Mouse (Mus musculus): ENCODE data around the gene Hsd3b7. TPM values are rescaled to one million over a fixed set of nuclear protein-coding genes. Genes with fewer than 3 reads are reported as not detected.

Hsd3b7 gene
- 18.0 and 18.7 TPM in 2 replicates for polyA plus RNA-seq (2014; fragmentation: Nextera tagmentation; extraction: Ambion mirVana)

DNA sequence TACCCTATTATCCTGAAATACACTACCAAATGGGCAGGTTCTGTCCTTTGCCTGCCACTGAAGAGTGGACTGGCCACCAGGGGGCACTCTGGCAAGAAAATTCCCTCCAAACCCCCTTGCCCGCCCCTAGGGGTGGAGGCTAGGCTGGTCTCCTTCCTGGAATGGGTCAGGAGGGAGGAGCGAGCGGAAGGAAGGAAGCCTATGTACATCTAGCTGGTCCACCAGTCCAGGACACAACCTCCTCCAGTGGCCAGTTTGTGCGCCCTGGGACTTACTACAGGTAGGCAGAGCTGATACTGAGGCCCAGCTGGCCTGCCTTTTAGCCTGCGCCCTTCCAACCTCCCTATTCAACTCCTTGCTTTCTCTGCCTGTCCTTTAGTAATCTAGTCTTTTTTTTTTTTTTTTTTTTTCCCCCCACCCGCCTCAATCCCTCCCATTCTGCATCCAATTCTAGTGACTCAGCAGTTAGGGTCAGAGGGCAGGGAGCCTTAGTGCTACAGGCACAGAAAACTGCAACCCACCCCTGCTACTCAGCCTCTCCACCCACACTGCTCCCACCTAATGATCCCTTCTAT lies at the start of gene Hsd3b7:
Gene Hsd3b7 (plus strand): TSS at position 170 of the 575 bp plus-strand sequence.
- Histone ChIP-seq H3K9ac (ENCODE audit: low read depth, low read length) (peak within 1 kb of the TSS; percentile 32), H3K27me3 (ENCODE audit: control insufficient read depth, insufficient read depth, low read length) (no peaks in the 10 kb centered on the region), H3K9me3 (ENCODE audit: control insufficient read depth, low read length) (no peaks in the 10 kb centered on the region), H3K4me1 (ENCODE audit: control insufficient read depth, insufficient read depth, low read length) (no peaks in the 10 kb centered on the region), H3K4me3 (ENCODE audit: low read length) (peak within 1 kb of the TSS; percentile 5; the same call in 1 of the 2 replicates), H3K36me3 (ENCODE audit: control insufficient read depth, insufficient read depth, low read length) (peaks cover 46% of the 10 kb centered on the region), H3K4me2 (replicated peaks; ENCODE audit: low read depth, low read length) (peak within 1 kb of the TSS; percentile 25; the same call in 1 of the 2 replicates), H3K27ac (ENCODE audit: low read depth, low read length) (peak within 1 kb of the TSS; percentile 33; the same call in 1 of the 2 replicates)
- peak; percentile 86 for ATAC-seq (ENCODE audit: low FRiP score, low TSS enrichment)
- WGBS = 20% methylated on average over 6 of the region's 6 CpGs

DNA sequence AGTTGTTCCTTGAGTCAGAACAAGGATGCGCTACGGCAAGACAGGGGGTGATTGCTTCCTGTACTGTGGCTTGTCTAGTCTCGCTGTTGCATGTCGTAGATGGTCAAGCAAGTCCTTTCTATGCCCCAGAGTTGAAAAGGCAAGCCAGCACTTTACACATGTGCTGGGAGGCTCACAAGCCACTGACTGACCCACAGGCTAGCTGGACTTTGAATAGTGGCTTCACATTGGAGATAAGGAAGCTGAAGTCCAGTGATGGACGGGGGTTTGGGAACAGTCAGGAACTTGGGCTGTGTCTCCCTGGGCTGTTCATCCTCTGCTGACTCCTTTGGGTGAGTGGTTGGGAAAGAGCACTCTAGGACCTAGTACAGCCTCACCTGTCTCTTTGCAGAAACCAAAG lies 48.8 kb upstream of the Hsd3b7 start:
- 95% methylated on average over 5 of the region's 5 CpGs for WGBS
- Histone ChIP-seq H3K4me1 (ENCODE audit: control insufficient read depth, insufficient read depth, low read length) (peaks cover 16% of the 10 kb centered on the region), H3K27me3 (ENCODE audit: control insufficient read depth, insufficient read depth, low read length) (no peaks in the 10 kb centered on the region), H3K4me3 (ENCODE audit: low read length) (no peak overlapping the region), H3K36me3 (ENCODE audit: control insufficient read depth, insufficient read depth, low read length) (peaks cover 87% of the 10 kb centered on the region), H3K4me2 (replicated peaks; ENCODE audit: low read depth, low read length) (no peak overlapping the region), H3K9ac (ENCODE audit: low read depth, low read length) (no peak overlapping the region), H3K27ac (ENCODE audit: low read depth, low read length) (no peak overlapping the region), H3K9me3 (ENCODE audit: control insufficient read depth, low read length) (no peaks in the 10 kb centered on the region)
- no peak for ATAC-seq (ENCODE audit: low FRiP score, low TSS enrichment)

DNA sequence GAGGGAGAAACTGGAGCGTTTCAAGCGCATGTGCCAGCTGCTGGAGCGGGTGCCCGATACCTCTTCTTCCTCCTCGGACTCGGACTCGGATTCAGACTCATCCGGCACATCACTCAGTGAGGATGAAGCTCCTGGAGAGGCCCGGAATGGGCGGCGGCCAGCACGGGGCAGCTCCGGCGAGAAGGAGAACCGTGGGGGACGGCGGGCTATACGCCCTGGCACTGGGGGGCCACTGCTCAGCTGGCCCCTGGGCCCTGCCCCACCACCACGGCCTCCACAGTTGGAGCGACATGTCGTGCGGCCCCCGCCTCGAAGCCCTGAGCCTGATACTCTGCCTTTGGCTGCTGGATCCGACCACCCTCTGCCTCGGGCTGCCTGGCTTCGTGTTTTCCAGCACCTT lies 48.3 kb upstream of the Hsd3b7 start:
- H3K4me2 ChIP-seq (replicated peaks; ENCODE audit: low read depth, low read length) = no peak overlapping the region
- H3K4me3 ChIP-seq (ENCODE audit: low read length) = no peak overlapping the region
- H3K9ac ChIP-seq (ENCODE audit: low read depth, low read length) = no peak overlapping the region
- 93% methylated on average over 27 of the region's 27 CpGs for WGBS
- no peak for ATAC-seq (ENCODE audit: low FRiP score, low TSS enrichment)
- H3K4me1 ChIP-seq (ENCODE audit: control insufficient read depth, insufficient read depth, low read length) = peaks cover 16% of the 10 kb centered on the region
- peaks cover 92% of the 10 kb centered on the region for H3K36me3 ChIP-seq (ENCODE audit: control insufficient read depth, insufficient read depth, low read length)
- H3K9me3 ChIP-seq (ENCODE audit: control insufficient read depth, low read length) = no peaks in the 10 kb centered on the region
- H3K27ac ChIP-seq (ENCODE audit: low read depth, low read length) = no peak overlapping the region
- no peaks in the 10 kb centered on the region for H3K27me3 ChIP-seq (ENCODE audit: control insufficient read depth, insufficient read depth, low read length)

GRCm38 (mm10) chr7:127753158-127753557 lies 47.2 kb upstream of the Hsd3b7 start:
- Histone ChIP-seq H3K9me3 (ENCODE audit: control insufficient read depth, low read length) (no peaks in the 10 kb centered on the region), H3K9ac (ENCODE audit: low read depth, low read length) (no peak overlapping the region), H3K27ac (ENCODE audit: low read depth, low read length) (no peak overlapping the region), H3K4me3 (ENCODE audit: low read length) (no peak overlapping the region), H3K27me3 (ENCODE audit: control insufficient read depth, insufficient read depth, low read length) (no peaks in the 10 kb centered on the region), H3K4me2 (replicated peaks; ENCODE audit: low read depth, low read length) (no peak overlapping the region), H3K4me1 (ENCODE audit: control insufficient read depth, insufficient read depth, low read length) (peaks cover 8% of the 10 kb centered on the region; the same call in 1 of the 2 replicates), H3K36me3 (ENCODE audit: control insufficient read depth, insufficient read depth, low read length) (peaks cover 99% of the 10 kb centered on the region)
- WGBS = 68% methylated on average over 5 of the region's 5 CpGs
- no peak for ATAC-seq (ENCODE audit: low FRiP score, low TSS enrichment)

- no peak for ATAC-seq (ENCODE audit: low FRiP score, low TSS enrichment)
- no peak overlapping the region for H3K4me3 ChIP-seq (ENCODE audit: low read length)
- no peak overlapping the region for H3K4me2 ChIP-seq (replicated peaks; ENCODE audit: low read depth, low read length)
- peaks cover 99% of the 10 kb centered on the region for H3K36me3 ChIP-seq (ENCODE audit: control insufficient read depth, insufficient read depth, low read length)
- H3K9me3 ChIP-seq (ENCODE audit: control insufficient read depth, low read length) = no peaks in the 10 kb centered on the region
- WGBS = 89% methylated on average over 7 of the region's 7 CpGs
- H3K9ac ChIP-seq (ENCODE audit: low read depth, low read length) = no peak overlapping the region
- H3K27ac ChIP-seq (ENCODE audit: low read depth, low read length) = no peak overlapping the region
- H3K4me1 ChIP-seq (ENCODE audit: control insufficient read depth, insufficient read depth, low read length) = 0 out of 2 replicates have a peak, but pooled peaks cover 8% of the 10 kb centered on the region
- H3K27me3 ChIP-seq (ENCODE audit: control insufficient read depth, insufficient read depth, low read length) = no peaks in the 10 kb centered on the region
Measured at GRCm38 (mm10) chr7:127753741-127754140, 46.7 kb upstream of the Hsd3b7 start.

DNA sequence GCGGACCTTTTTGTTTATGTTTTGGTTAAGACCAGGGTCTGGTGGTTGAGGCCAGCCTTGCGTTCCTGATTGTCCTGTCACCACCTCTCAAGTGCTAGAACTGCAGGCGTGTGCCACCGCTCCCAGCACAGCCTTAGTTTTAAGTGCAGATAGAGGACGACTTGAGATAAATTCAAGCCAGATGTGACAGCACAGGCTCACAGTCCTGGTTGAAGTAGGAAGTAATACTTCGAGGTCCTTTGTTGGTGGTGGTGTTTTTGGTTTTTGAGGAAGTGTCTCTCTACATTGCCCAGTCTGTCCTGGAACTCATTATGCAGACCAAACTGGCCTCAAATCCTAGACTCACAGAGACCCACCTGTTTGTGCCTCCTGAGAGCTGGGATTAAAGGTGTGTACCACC lies 40.7 kb upstream of the Hsd3b7 start:
- Histone ChIP-seq H3K4me1 (ENCODE audit: control insufficient read depth, insufficient read depth, low read length) (no peaks in the 10 kb centered on the region), H3K9me3 (ENCODE audit: control insufficient read depth, low read length) (no peaks in the 10 kb centered on the region), H3K27me3 (ENCODE audit: control insufficient read depth, insufficient read depth, low read length) (no peaks in the 10 kb centered on the region), H3K27ac (ENCODE audit: low read depth, low read length) (no peak overlapping the region), H3K4me3 (ENCODE audit: low read length) (no peak overlapping the region), H3K36me3 (ENCODE audit: control insufficient read depth, insufficient read depth, low read length) (peaks cover 77% of the 10 kb centered on the region), H3K9ac (ENCODE audit: low read depth, low read length) (no peak overlapping the region), H3K4me2 (replicated peaks; ENCODE audit: low read depth, low read length) (no peak overlapping the region)
- WGBS = 60% methylated on average over 6 of the region's 6 CpGs
- ATAC-seq (ENCODE audit: low FRiP score, low TSS enrichment) = no peak

- Histone ChIP-seq H3K4me1 (ENCODE audit: control insufficient read depth, insufficient read depth, low read length) (no peaks in the 10 kb centered on the region), H3K4me3 (ENCODE audit: low read length) (no peak overlapping the region), H3K9me3 (ENCODE audit: control insufficient read depth, low read length) (no peaks in the 10 kb centered on the region), H3K36me3 (ENCODE audit: control insufficient read depth, insufficient read depth, low read length) (peaks cover 77% of the 10 kb centered on the region), H3K27ac (ENCODE audit: low read depth, low read length) (no peak overlapping the region), H3K9ac (ENCODE audit: low read depth, low read length) (no peak overlapping the region), H3K27me3 (ENCODE audit: control insufficient read depth, insufficient read depth, low read length) (no peaks in the 10 kb centered on the region), H3K4me2 (replicated peaks; ENCODE audit: low read depth, low read length) (no peak overlapping the region)
- ATAC-seq (ENCODE audit: low FRiP score, low TSS enrichment) = no peak
- WGBS = 81% methylated on average over 3 of the region's 3 CpGs
Measured at GRCm38 (mm10) chr7:127760478-127760877, 39.9 kb upstream of the Hsd3b7 start.

GRCm38 (mm10) chr7:127761026-127761425 lies 39.4 kb upstream of the Hsd3b7 start:
- no peak overlapping the region for H3K9ac ChIP-seq (ENCODE audit: low read depth, low read length)
- no peaks in the 10 kb centered on the region for H3K4me1 ChIP-seq (ENCODE audit: control insufficient read depth, insufficient read depth, low read length)
- H3K4me2 ChIP-seq (replicated peaks; ENCODE audit: low read depth, low read length) = no peak overlapping the region
- 37% methylated on average over 7 of the region's 7 CpGs for WGBS
- H3K27ac ChIP-seq (ENCODE audit: low read depth, low read length) = no peak overlapping the region
- peaks cover 77% of the 10 kb centered on the region for H3K36me3 ChIP-seq (ENCODE audit: control insufficient read depth, insufficient read depth, low read length)
- no peak overlapping the region for H3K4me3 ChIP-seq (ENCODE audit: low read length)
- 0 out of 2 replicates have a peak, but pooled peaks have one; percentile 76 for ATAC-seq (ENCODE audit: low FRiP score, low TSS enrichment)
- no peaks in the 10 kb centered on the region for H3K27me3 ChIP-seq (ENCODE audit: control insufficient read depth, insufficient read depth, low read length)
- H3K9me3 ChIP-seq (ENCODE audit: control insufficient read depth, low read length) = no peaks in the 10 kb centered on the region

- WGBS = 92% methylated on average over 4 of the region's 4 CpGs
- Histone ChIP-seq H3K4me2 (replicated peaks; ENCODE audit: low read depth, low read length) (no peak overlapping the region), H3K4me1 (ENCODE audit: control insufficient read depth, insufficient read depth, low read length) (peaks cover 4% of the 10 kb centered on the region; the same call in 1 of the 2 replicates), H3K4me3 (ENCODE audit: low read length) (no peak overlapping the region), H3K9ac (ENCODE audit: low read depth, low read length) (no peak overlapping the region), H3K9me3 (ENCODE audit: control insufficient read depth, low read length) (no peaks in the 10 kb centered on the region), H3K27ac (ENCODE audit: low read depth, low read length) (no peak overlapping the region), H3K36me3 (ENCODE audit: control insufficient read depth, insufficient read depth, low read length) (peaks cover 72% of the 10 kb centered on the region), H3K27me3 (ENCODE audit: control insufficient read depth, insufficient read depth, low read length) (no peaks in the 10 kb centered on the region)
- ATAC-seq (ENCODE audit: low FRiP score, low TSS enrichment) = no peak
Measured at GRCm38 (mm10) chr7:127763642-127764041, 36.8 kb upstream of the Hsd3b7 start.

All from kidney, embryonic 14.5 days (tissue).